Mouse (Mus musculus) testis, adult 2 months (tissue): ENCODE results near the gene Klhdc8b.

Experiments
- CTCF ChIP-seq: fragments of 200-500 bp; IDR thresholded peaks from 2 replicates; pipeline ENCODE4 v1.5.1; 2012; ENCODE audit warnings: low read depth, mild to moderate bottlenecking, inconsistent platforms, low read length, moderate library complexity; ENCODE audit not compliant: control insufficient read depth, insufficient read depth, insufficient replicate concordance
- POLR2A ChIP-seq: fragments of 200-500 bp; IDR thresholded peaks from 2 replicates; pipeline ENCODE4 v1.6.1; 2012; ENCODE audit warnings: low read depth, mild to moderate bottlenecking, inconsistent platforms, low read length, moderate library complexity; ENCODE audit not compliant: control insufficient read depth

GRCm38 (mm10) chr9:108474528-108474927 lies 13.1 kb upstream of the Klhdc8b start:
- TF ChIP-seq POLR2A = no peak
- TF ChIP-seq CTCF = no peak
